Mouse (Mus musculus) neural tube, embryonic 14.5 days (tissue): ENCODE data around the gene Gm11983. TPM values are rescaled to one million over a fixed set of nuclear protein-coding genes. Genes with fewer than 3 reads are reported as not detected.
A peak's percentile ranks its signal among the peaks of the same experiment; 100 is the strongest.
"Not testable (repeated sequence)": the region's sequence is repeated elsewhere in the genome, so short reads cannot be mapped to it uniquely, and the experiment has no call there.

Experiments used
- ATAC-seq: fragments of 200-750 bp; cut with Nextera tagmentation; 2 replicates; pipeline ENCODE4 v1.8.0; 2017; ENCODE audit warnings: low read depth, mild to moderate bottlenecking, moderate TSS enrichment, moderate library complexity
- H3K27ac ChIP-seq: fragments of 300-500 bp; sonication (generic); 2 replicates; pipeline ENCODE4 v1.5.1; 2014; ENCODE audit warnings: low read depth, mild to moderate bottlenecking, control low read depth, low read length, moderate library complexity, mixed read lengths
- H3K27me3 ChIP-seq: fragments of 300-500 bp; sonication (generic); 2 replicates; pipeline ENCODE4 v1.6.1; 2014; ENCODE audit warnings: low read length; ENCODE audit not compliant: control insufficient read depth, insufficient read depth
- H3K36me3 ChIP-seq: fragments of 300-500 bp; sonication (generic); 2 replicates; pipeline ENCODE4 v1.6.1; 2014; ENCODE audit warnings: low read length, mixed read lengths; ENCODE audit not compliant: control insufficient read depth, insufficient read depth
- H3K4me1 ChIP-seq: fragments of 300-500 bp; sonication (generic); 2 replicates; pipeline ENCODE4 v1.6.1; 2014; ENCODE audit warnings: low read length; ENCODE audit not compliant: control insufficient read depth, insufficient read depth
- H3K4me2 ChIP-seq: fragments of 300-500 bp; sonication (generic); 2 replicates; pipeline ENCODE4 v1.6.1; 2014; ENCODE audit warnings: mild to moderate bottlenecking, low read depth, low read length, control low read depth
- H3K4me3 ChIP-seq: fragments of 300-500 bp; sonication (generic); 2 replicates; pipeline ENCODE4 v1.5.1; 2014; ENCODE audit warnings: low read depth, low read length, control low read depth, mixed read lengths
- H3K9ac ChIP-seq: fragments of 300-500 bp; sonication (generic); replicated peaks from 2 replicates; pipeline ENCODE4 v1.6.1; 2014; ENCODE audit warnings: low read depth, mild to moderate bottlenecking, control low read depth, low read length, mixed read lengths
- H3K9me3 ChIP-seq: fragments of 300-500 bp; sonication (generic); 2 replicates; pipeline ENCODE4 v1.6.1; 2016; ENCODE audit warnings: low read length; ENCODE audit not compliant: control insufficient read depth
- WGBS: fragments of 180-500 bp; shearing (Covaris S2); extraction: QIAGEN DNeasy Blood & Tissue Kit; methylation state at CpG from one replicate; pipeline ENCODE4 v1.1.7; 2014; 5-methylcytosine and 5-hydroxymethylcytosine counted together
- polyA plus RNA-seq: library from polyadenylated mRNA; unstranded; fragments of >200 nt; fragmentation: Nextera tagmentation; extraction: Ambion mirVana; gene quantifications from 2 replicates; pipeline ENCODE4 v1.2.1, GENCODE M21; 2014

Gm11983 gene
- not detected in 2 replicates for polyA plus RNA-seq

DNA sequence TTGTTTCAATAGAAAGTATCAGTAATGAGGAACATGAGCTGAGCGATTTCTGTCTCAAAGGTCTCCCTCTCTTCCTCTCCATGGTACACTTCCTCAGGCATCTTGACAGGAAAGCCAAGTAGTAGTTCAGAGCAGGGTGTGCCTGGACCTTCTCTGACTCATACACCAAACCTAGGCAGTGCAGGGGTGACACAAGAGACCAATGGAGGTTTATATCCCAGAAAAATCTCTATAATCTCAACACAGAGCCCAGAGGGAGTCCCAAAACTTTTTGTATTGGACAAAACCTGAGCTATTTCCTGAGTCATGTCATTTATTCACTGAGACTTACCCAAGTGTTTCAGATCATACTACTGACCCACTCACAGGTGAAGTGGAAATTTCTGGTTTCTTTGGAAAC is at the start of gene Gm11983:
TSS of gene Gm11983 (minus strand) at position 101 of the 400 bp plus-strand sequence.
- no peak within 1 kb of the TSS for H3K9ac ChIP-seq
- H3K27me3 ChIP-seq: no peaks in the 10 kb centered on the region
- no peaks in the 10 kb centered on the region for H3K4me1 ChIP-seq
- H3K4me3 ChIP-seq: no peak within 1 kb of the TSS
- WGBS: 82% methylated on average over 1 of the region's 1 CpGs
- no peak within 1 kb of the TSS for H3K27ac ChIP-seq
- no peak within 1 kb of the TSS for H3K4me2 ChIP-seq
- no peaks in the 10 kb centered on the region for H3K9me3 ChIP-seq
- no peak for ATAC-seq
- no peaks in the 10 kb centered on the region for H3K36me3 ChIP-seq

- not testable (repeated sequence) for H3K27me3 ChIP-seq, ATAC-seq, H3K4me3 ChIP-seq, H3K36me3 ChIP-seq, H3K27ac ChIP-seq, H3K9me3 ChIP-seq, H3K4me1 ChIP-seq, H3K4me2 ChIP-seq, H3K9ac ChIP-seq
- 93% methylated on average over 4 of the region's 4 CpGs for WGBS
Measured at GRCm38 (mm10) chr11:6883045-6883444, 45.6 kb upstream of the Gm11983 start.

DNA sequence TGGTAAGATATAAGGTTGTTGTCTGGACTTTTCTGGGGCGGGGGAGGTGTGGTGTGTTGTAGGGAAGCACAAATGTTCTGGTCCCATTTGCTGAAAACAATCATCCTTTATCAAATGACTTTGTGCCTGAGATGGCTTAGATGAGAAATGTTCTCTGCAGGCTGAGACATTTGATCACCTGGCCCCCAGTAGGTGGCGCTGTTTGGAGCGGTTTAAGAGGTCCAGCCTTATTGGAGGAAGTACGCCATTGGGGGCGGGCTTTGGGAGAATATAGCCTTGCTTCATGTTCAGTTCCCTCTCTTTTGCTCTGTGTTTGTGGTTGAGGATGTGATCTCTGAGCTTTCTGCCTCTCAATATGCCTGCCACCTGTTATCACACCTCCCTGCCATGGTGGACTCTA is 44.2 kb upstream of the Gm11983 start:
- H3K4me1 ChIP-seq: no peaks in the 10 kb centered on the region
- no peak overlapping the region for H3K27ac ChIP-seq
- H3K36me3 ChIP-seq: no peaks in the 10 kb centered on the region
- no peak overlapping the region for H3K9ac ChIP-seq
- WGBS: 54% methylated on average over 5 of the region's 5 CpGs
- no peaks in the 10 kb centered on the region for H3K9me3 ChIP-seq
- H3K4me2 ChIP-seq: no peak overlapping the region
- no peaks in the 10 kb centered on the region for H3K27me3 ChIP-seq
- ATAC-seq: no peak
- H3K4me3 ChIP-seq: no peak overlapping the region

- Histone ChIP-seq H3K9ac (no peak overlapping the region), H3K36me3 (no peaks in the 10 kb centered on the region), H3K4me3 (no peak overlapping the region), H3K9me3 (no peaks in the 10 kb centered on the region), H3K4me1 (no peaks in the 10 kb centered on the region), H3K4me2 (no peak overlapping the region), H3K27ac (no peak overlapping the region), H3K27me3 (no peaks in the 10 kb centered on the region)
- 68% methylated on average over 6 of the region's 6 CpGs for WGBS
- no peak for ATAC-seq
Measured at GRCm38 (mm10) chr11:6877740-6878139, 40.3 kb upstream of the Gm11983 start.

- WGBS: 93% methylated on average over 1 of the region's 1 CpGs
- Histone ChIP-seq H3K27ac (no peak overlapping the region), H3K36me3 (no peaks in the 10 kb centered on the region), H3K4me1 (no peaks in the 10 kb centered on the region), H3K27me3 (no peaks in the 10 kb centered on the region), H3K9me3 (no peaks in the 10 kb centered on the region), H3K9ac (no peak overlapping the region), H3K4me2 (no peak overlapping the region), H3K4me3 (no peak overlapping the region)
- ATAC-seq: no peak
Measured at GRCm38 (mm10) chr11:6870947-6871346, 33.5 kb upstream of the Gm11983 start.

- H3K4me3 ChIP-seq: no peak overlapping the region
- no peak for ATAC-seq
- WGBS: 91% methylated on average over 3 of the region's 3 CpGs
- H3K9me3 ChIP-seq: no peaks in the 10 kb centered on the region
- no peaks in the 10 kb centered on the region for H3K27me3 ChIP-seq
- no peak overlapping the region for H3K27ac ChIP-seq
- H3K4me1 ChIP-seq: peaks cover 2% of the 10 kb centered on the region; the same call in 1 of the 2 replicates
- H3K4me2 ChIP-seq: no peak overlapping the region
- H3K36me3 ChIP-seq: no peaks in the 10 kb centered on the region
- H3K9ac ChIP-seq: no peak overlapping the region
Measured at GRCm38 (mm10) chr11:6865536-6865935, 28.1 kb upstream of the Gm11983 start.

DNA sequence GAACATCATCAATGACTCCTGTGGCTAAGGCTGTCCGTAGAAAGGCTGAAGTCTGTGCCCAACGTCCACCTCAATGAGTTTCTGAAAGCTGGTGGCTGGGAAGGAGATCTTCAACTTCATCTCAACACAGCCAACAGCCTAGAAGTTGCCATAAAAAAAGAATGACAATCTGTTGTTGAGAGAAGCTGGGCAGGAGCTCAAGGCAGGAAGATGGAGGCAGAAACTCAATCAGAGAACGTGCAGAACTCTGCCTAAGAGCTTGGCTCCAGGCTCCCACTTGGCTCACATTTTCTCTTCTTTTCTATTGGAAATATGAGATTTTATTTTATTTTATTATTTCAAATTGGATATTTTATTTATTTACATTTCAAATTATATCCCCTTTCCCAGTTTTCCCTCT is 24.7 kb upstream of the Gm11983 start:
- no peaks in the 10 kb centered on the region for H3K36me3 ChIP-seq
- no peaks in the 10 kb centered on the region for H3K9me3 ChIP-seq
- H3K9ac ChIP-seq: no peak overlapping the region
- peaks cover 8% of the 10 kb centered on the region; the same call in 1 of the 2 replicates for H3K4me1 ChIP-seq
- no peak for ATAC-seq
- WGBS: 89% methylated on average over 3 of the region's 3 CpGs
- no peaks in the 10 kb centered on the region for H3K27me3 ChIP-seq
- H3K27ac ChIP-seq: no peak overlapping the region
- no peak overlapping the region for H3K4me2 ChIP-seq
- H3K4me3 ChIP-seq: no peak overlapping the region

GRCm38 (mm10) chr11:6859898-6860858 is 22.7 kb upstream of the Gm11983 start:
- no peak overlapping the region for H3K9ac ChIP-seq
- ATAC-seq: peak; percentile 89
- H3K27me3 ChIP-seq: no peaks in the 10 kb centered on the region
- H3K4me2 ChIP-seq: no peak overlapping the region
- H3K4me1 ChIP-seq: peaks cover 8% of the 10 kb centered on the region; the same call in 1 of the 2 replicates
- no peaks in the 10 kb centered on the region for H3K36me3 ChIP-seq
- H3K4me3 ChIP-seq: no peak overlapping the region
- 24% methylated on average over 11 of the region's 11 CpGs for WGBS
- H3K27ac ChIP-seq: peak overlapping the region; percentile 44
- no peaks in the 10 kb centered on the region for H3K9me3 ChIP-seq

GRCm38 (mm10) chr11:6859096-6859495 is 21.6 kb upstream of the Gm11983 start:
- no peak overlapping the region for H3K27ac ChIP-seq
- no peak overlapping the region for H3K4me2 ChIP-seq
- no peaks in the 10 kb centered on the region for H3K36me3 ChIP-seq
- 89% methylated on average over 8 of the region's 8 CpGs for WGBS
- no peak overlapping the region for H3K9ac ChIP-seq
- H3K9me3 ChIP-seq: no peaks in the 10 kb centered on the region
- no peak overlapping the region for H3K4me3 ChIP-seq
- H3K27me3 ChIP-seq: no peaks in the 10 kb centered on the region
- peaks cover 8% of the 10 kb centered on the region; the same call in 1 of the 2 replicates for H3K4me1 ChIP-seq
- no peak for ATAC-seq
